Mouse (Mus musculus): ENCODE measurements around the gene Tas2r122. TPM values are rescaled to one million over a fixed set of nuclear protein-coding genes. Genes with fewer than 3 reads are reported as not detected.
"Not testable (repeated sequence)": the region's sequence is repeated elsewhere in the genome, so short reads cannot be mapped to it uniquely, and the experiment has no call there.

Tas2r122 gene
- not detected in 2 replicates for polyA plus RNA-seq (2015; fragmentation: Nextera tagmentation; extraction: Ambion mirVana)

DNA sequence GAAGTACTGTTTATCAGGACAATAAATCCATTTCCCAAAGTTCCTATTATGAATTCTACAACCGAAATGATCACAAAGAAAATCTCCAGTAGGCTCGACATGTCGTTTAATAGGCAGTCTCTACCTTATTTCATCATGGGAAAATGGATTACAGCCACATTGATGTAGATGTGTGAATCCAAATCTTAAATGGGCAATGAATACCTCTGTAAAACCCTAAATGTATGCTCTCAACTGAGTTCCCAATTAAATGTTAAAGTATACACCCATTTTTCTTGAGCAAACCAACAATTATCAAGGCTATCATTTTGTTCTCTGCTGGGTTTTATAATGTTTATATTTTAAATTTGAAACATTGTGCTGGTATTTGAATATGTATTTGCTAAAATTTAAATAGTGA, at the start of gene Tas2r122:
Gene Tas2r122, minus strand, starts transcription at position 101 of the 400 bp plus-strand sequence.
- Histone ChIP-seq H3K27ac (ENCODE audit: low read length) (no peak within 1 kb of the TSS), H3K4me3 (ENCODE audit: low read depth, low read length) (no peak within 1 kb of the TSS), H3K27me3 (ENCODE audit: control insufficient read depth, insufficient read depth, low read depth, low read length) (no peaks in the 10 kb centered on the region), H3K9ac (ENCODE audit: low read depth, low read length) (no peak within 1 kb of the TSS), H3K36me3 (ENCODE audit: control insufficient read depth, insufficient read depth, low read length) (no peaks in the 10 kb centered on the region), H3K4me1 (ENCODE audit: control insufficient read depth, insufficient read depth, low read length) (no peaks in the 10 kb centered on the region), H3K4me2 (ENCODE audit: low read length) (no peak within 1 kb of the TSS), H3K9me3 (replicated peaks; ENCODE audit: control insufficient read depth, low read length, poor library complexity, severe bottlenecking) (no peaks in the 10 kb centered on the region)
- no peak for ATAC-seq
- 87% methylated on average over 3 of the region's 3 CpGs for WGBS

DNA sequence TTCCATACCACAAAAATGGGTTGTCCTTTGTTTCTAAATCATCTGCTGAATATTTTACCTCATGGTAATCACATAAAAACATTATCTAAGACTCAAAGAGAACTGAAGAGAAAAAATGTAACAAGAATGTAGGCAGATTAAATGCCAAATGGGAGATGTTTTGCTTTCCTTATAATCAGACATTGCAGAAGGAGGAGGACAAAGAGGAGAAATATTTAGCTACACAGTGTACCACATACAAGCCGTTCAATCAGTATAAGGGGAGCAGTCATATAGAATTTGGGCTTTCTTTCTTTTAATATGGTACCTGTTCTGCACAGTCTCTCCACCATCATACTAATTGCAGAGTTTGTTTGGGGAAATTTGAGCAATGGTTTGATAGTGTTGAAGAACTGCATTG, 42.7 kb upstream of the Tas2r122 start, which contains the start of gene Tas2r124:
Gene Tas2r124, plus strand, starts transcription at position 301 of the 400 bp plus-strand sequence.
- Histone ChIP-seq H3K9ac (ENCODE audit: low read depth, low read length) (no peak within 1 kb of the TSS), H3K9me3 (replicated peaks; ENCODE audit: control insufficient read depth, low read length, poor library complexity, severe bottlenecking) (no peaks in the 10 kb centered on the region), H3K27ac (ENCODE audit: low read length) (no peak within 1 kb of the TSS), H3K4me2 (ENCODE audit: low read length) (no peak within 1 kb of the TSS), H3K36me3 (ENCODE audit: control insufficient read depth, insufficient read depth, low read length) (no peaks in the 10 kb centered on the region), H3K4me3 (ENCODE audit: low read depth, low read length) (no peak within 1 kb of the TSS), H3K27me3 (ENCODE audit: control insufficient read depth, insufficient read depth, low read depth, low read length) (no peaks in the 10 kb centered on the region), H3K4me1 (ENCODE audit: control insufficient read depth, insufficient read depth, low read length) (no peaks in the 10 kb centered on the region)
- ATAC-seq, result no peak
- WGBS, result 94% methylated on average over 1 of the region's 1 CpGs

DNA sequence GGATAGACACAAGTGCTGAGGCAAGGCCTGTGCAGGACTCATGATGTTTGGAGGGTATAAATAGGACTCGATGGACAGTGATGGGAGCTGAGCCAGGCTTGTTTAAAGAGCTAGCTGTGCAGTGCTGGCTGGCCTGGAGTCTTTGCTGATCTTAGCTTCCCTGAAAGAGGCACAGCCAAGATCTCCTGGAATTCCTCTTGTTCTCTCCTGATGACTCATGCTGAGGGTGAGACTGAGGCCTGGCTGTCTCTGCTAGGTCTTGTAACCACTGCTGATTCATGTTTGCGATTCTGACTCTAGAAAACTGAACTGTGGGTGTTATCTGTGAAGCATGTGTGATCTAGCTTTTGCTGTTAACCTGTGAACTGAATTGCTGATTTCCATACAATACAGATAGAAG, 38.5 kb upstream of the Tas2r122 start:
- Histone ChIP-seq H3K4me2 (ENCODE audit: low read length) (no peak overlapping the region), H3K9me3 (replicated peaks; ENCODE audit: control insufficient read depth, low read length, poor library complexity, severe bottlenecking) (no peaks in the 10 kb centered on the region), H3K9ac (ENCODE audit: low read depth, low read length) (no peak overlapping the region), H3K4me3 (ENCODE audit: low read depth, low read length) (no peak overlapping the region), H3K36me3 (ENCODE audit: control insufficient read depth, insufficient read depth, low read length) (no peaks in the 10 kb centered on the region), H3K27ac (ENCODE audit: low read length) (no peak overlapping the region), H3K27me3 (ENCODE audit: control insufficient read depth, insufficient read depth, low read depth, low read length) (no peaks in the 10 kb centered on the region), H3K4me1 (ENCODE audit: control insufficient read depth, insufficient read depth, low read length) (no peaks in the 10 kb centered on the region)
- WGBS, result 93% methylated on average over 2 of the region's 2 CpGs
- ATAC-seq, result no peak

DNA sequence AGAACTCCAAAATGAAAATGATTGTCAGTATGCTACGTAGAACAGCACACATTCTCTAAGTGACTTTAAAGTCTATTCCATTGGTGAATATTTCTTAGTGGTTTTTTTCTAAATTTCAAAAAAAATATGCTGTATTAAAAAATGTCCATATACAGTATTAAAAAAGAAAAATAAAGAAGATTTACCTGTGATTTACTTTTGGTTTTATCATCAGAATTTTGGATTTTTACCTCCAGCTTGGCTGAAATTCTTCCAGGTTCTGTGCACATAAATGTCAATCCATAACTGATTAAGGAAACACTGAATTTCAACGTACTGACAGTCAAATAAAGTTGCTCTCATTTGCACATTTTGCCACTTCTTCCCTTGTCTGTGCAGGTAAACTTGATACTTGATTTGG, 26.2 kb upstream of the Tas2r122 start, which contains the start of gene Tas2r115:
Gene Tas2r115, minus strand, starts transcription at position 101 of the 400 bp plus-strand sequence.
- 82% methylated on average over 2 of the region's 2 CpGs for WGBS
- Histone ChIP-seq H3K4me1 (ENCODE audit: control insufficient read depth, insufficient read depth, low read length) (no peaks in the 10 kb centered on the region), H3K4me3 (ENCODE audit: low read depth, low read length) (no peak within 1 kb of the TSS), H3K9ac (ENCODE audit: low read depth, low read length) (no peak within 1 kb of the TSS), H3K9me3 (replicated peaks; ENCODE audit: control insufficient read depth, low read length, poor library complexity, severe bottlenecking) (no peaks in the 10 kb centered on the region), H3K36me3 (ENCODE audit: control insufficient read depth, insufficient read depth, low read length) (no peaks in the 10 kb centered on the region), H3K27ac (ENCODE audit: low read length) (no peak within 1 kb of the TSS), H3K4me2 (ENCODE audit: low read length) (no peak within 1 kb of the TSS), H3K27me3 (ENCODE audit: control insufficient read depth, insufficient read depth, low read depth, low read length) (no peaks in the 10 kb centered on the region)
- no peak for ATAC-seq

DNA sequence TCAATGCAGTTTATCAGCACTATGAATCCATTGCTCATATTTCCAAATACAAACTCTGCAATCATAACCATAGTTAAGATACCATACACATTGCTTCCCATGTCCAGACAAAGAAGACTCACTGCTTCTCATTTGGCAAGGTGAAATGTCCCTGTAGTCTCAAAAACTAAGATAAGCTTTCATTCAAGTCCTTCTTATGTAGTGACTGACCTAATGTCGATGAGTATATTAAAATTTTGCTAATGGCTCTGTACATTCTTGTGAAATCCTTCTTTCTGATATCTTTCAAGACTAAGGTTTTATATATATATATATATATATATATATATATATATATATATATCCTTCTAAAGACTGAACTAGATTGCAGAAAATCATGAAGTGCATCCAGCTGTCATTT, 10.8 kb downstream of the Tas2r122 start, which contains the start of gene Tas2r121:
Gene Tas2r121, minus strand, starts transcription at position 101 of the 400 bp plus-strand sequence.
- Histone ChIP-seq H3K4me1 (ENCODE audit: control insufficient read depth, insufficient read depth, low read length) (no peaks in the 10 kb centered on the region), H3K9ac (ENCODE audit: low read depth, low read length) (no peak within 1 kb of the TSS), H3K36me3 (ENCODE audit: control insufficient read depth, insufficient read depth, low read length) (no peaks in the 10 kb centered on the region), H3K4me3 (ENCODE audit: low read depth, low read length) (no peak within 1 kb of the TSS), H3K27ac (ENCODE audit: low read length) (no peak within 1 kb of the TSS), H3K4me2 (ENCODE audit: low read length) (no peak within 1 kb of the TSS), H3K9me3 (replicated peaks; ENCODE audit: control insufficient read depth, low read length, poor library complexity, severe bottlenecking) (no peaks in the 10 kb centered on the region), H3K27me3 (ENCODE audit: control insufficient read depth, insufficient read depth, low read depth, low read length) (no peaks in the 10 kb centered on the region)
- WGBS, result 73% methylated on average over 1 of the region's 1 CpGs
- no peak for ATAC-seq

DNA sequence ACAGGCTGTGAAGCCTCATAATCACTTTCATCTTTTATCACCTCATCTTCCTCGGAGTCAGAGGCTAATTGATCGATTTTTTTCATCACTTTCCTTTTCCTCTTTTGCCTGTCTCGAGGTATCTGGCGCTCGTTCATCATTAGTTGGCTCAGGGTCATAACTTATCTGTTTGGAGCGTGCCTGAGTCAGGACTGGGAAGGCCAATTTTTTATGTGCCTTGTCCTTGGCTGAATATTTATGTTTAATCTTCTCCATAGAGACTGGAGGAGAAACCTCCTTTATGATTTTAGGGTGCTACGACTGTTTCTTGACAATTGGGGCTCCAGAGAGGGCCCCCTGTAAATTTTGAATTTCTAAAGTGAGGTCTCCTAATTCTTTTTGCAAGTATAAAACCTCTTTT, 20.1 kb downstream of the Tas2r122 start:
- not testable (repeated sequence) for H3K9me3 ChIP-seq (replicated peaks; ENCODE audit: control insufficient read depth, low read length, poor library complexity, severe bottlenecking); H3K27me3 ChIP-seq (ENCODE audit: control insufficient read depth, insufficient read depth, low read depth, low read length); H3K36me3 ChIP-seq (ENCODE audit: control insufficient read depth, insufficient read depth, low read length); H3K4me2 ChIP-seq (ENCODE audit: low read length); H3K4me1 ChIP-seq (ENCODE audit: control insufficient read depth, insufficient read depth, low read length); ATAC-seq; H3K4me3 ChIP-seq (ENCODE audit: low read depth, low read length); H3K27ac ChIP-seq (ENCODE audit: low read length); H3K9ac ChIP-seq (ENCODE audit: low read depth, low read length)
- 86% methylated on average over 7 of the region's 7 CpGs for whole genome bisulfite sequencing

Other genes starting within 250 kb of the Tas2r122 start
- not detected in 2 replicates for gene Prh1, start 142.1 kb downstream of the Tas2r122 start, polyA plus RNA-seq (2015; fragmentation: Nextera tagmentation; extraction: Ambion mirVana)
- not detected in 2 replicates for gene Prp2, start 116.0 kb downstream of the Tas2r122 start, polyA plus RNA-seq (2015; fragmentation: Nextera tagmentation; extraction: Ambion mirVana)
- not detected in 2 replicates for gene A630073D07Rik, start 60.4 kb downstream of the Tas2r122 start, polyA plus RNA-seq (2015; fragmentation: Nextera tagmentation; extraction: Ambion mirVana)
- gene Tas2r120, start 55.0 kb downstream of the Tas2r122 start, polyA plus RNA-seq (2015; fragmentation: Nextera tagmentation; extraction: Ambion mirVana), result not detected in 2 replicates
- not detected in 2 replicates for gene Tas2r121, start 10.9 kb downstream of the Tas2r122 start, polyA plus RNA-seq (2015; fragmentation: Nextera tagmentation; extraction: Ambion mirVana)
- not detected in 2 replicates for gene Tas2r115, start 26.1 kb upstream of the Tas2r122 start, polyA plus RNA-seq (2015; fragmentation: Nextera tagmentation; extraction: Ambion mirVana)
- not detected in 2 replicates for gene Tas2r124, start 42.8 kb upstream of the Tas2r122 start, polyA plus RNA-seq (2015; fragmentation: Nextera tagmentation; extraction: Ambion mirVana)
- not detected in 2 replicates for gene Tas2r102, start 50.2 kb upstream of the Tas2r122 start, polyA plus RNA-seq (2015; fragmentation: Nextera tagmentation; extraction: Ambion mirVana)
- gene Tas2r136, start 66.2 kb upstream of the Tas2r122 start, polyA plus RNA-seq (2015; fragmentation: Nextera tagmentation; extraction: Ambion mirVana), result not detected in 2 replicates
- not detected in 2 replicates for gene Tas2r117, start 90.9 kb upstream of the Tas2r122 start, polyA plus RNA-seq (2015; fragmentation: Nextera tagmentation; extraction: Ambion mirVana)
- not detected in 2 replicates for gene Tas2r123, start 135.2 kb upstream of the Tas2r122 start, polyA plus RNA-seq (2015; fragmentation: Nextera tagmentation; extraction: Ambion mirVana)
- gene Tas2r116, start 143.5 kb upstream of the Tas2r122 start, polyA plus RNA-seq (2015; fragmentation: Nextera tagmentation; extraction: Ambion mirVana), result not detected in 2 replicates
- gene Tas2r110, start 156.1 kb upstream of the Tas2r122 start, polyA plus RNA-seq (2015; fragmentation: Nextera tagmentation; extraction: Ambion mirVana), result not detected in 2 replicates
- gene Tas2r113, start 181.1 kb upstream of the Tas2r122 start, polyA plus RNA-seq (2015; fragmentation: Nextera tagmentation; extraction: Ambion mirVana), result not detected in 2 replicates
- gene Tas2r125, start 197.7 kb upstream of the Tas2r122 start, polyA plus RNA-seq (2015; fragmentation: Nextera tagmentation; extraction: Ambion mirVana), result not detected in 2 replicates
- not detected in 2 replicates for gene Tas2r129, start 239.2 kb upstream of the Tas2r122 start, polyA plus RNA-seq (2015; fragmentation: Nextera tagmentation; extraction: Ambion mirVana)
- not detected in 2 replicates for gene Tas2r131, start 246.0 kb upstream of the Tas2r122 start, polyA plus RNA-seq (2015; fragmentation: Nextera tagmentation; extraction: Ambion mirVana)